Mouse (Mus musculus) right cerebral cortex, postnatal 4 days (tissue): ENCODE data around the gene Kat2a.

ENCODE experiments used
- DNase-seq: peaks from one replicate; pipeline ENCODE4 v3.0.0-alpha.2; 2022

Kat2a gene

DNA sequence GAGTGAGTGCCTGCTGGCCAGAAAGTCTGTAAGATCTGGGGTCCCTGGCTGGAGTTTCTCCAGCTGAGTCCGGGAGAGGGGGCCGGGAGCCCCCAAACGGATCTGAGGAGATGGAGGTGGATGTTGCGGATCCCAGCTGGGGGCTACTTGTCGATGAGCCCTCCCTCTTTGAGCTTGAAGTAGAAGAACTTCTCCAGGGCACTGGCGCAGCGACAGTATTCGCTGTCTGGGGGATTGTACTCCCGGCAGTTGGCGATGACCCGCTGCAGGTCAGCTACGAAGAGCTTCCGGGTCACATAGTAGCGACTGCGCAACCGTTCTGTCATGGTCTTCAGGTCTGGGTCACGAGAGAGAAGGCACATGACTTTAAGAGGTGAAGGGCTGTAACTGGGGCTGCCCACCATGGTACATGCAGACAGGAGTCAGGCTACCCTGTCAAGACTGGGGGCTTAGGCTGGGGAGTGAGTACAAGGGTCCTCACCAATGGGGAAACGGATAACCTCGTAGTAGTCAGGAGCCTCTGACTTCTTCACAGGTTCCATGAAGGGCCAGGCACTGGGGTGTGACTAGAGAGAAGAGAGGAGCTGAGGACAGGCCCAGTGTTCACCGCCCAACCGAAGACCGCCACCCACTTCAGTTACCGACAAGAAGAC lies 7.0 kb downstream of the Kat2a start:
- DNase-seq: no peak

DNA sequence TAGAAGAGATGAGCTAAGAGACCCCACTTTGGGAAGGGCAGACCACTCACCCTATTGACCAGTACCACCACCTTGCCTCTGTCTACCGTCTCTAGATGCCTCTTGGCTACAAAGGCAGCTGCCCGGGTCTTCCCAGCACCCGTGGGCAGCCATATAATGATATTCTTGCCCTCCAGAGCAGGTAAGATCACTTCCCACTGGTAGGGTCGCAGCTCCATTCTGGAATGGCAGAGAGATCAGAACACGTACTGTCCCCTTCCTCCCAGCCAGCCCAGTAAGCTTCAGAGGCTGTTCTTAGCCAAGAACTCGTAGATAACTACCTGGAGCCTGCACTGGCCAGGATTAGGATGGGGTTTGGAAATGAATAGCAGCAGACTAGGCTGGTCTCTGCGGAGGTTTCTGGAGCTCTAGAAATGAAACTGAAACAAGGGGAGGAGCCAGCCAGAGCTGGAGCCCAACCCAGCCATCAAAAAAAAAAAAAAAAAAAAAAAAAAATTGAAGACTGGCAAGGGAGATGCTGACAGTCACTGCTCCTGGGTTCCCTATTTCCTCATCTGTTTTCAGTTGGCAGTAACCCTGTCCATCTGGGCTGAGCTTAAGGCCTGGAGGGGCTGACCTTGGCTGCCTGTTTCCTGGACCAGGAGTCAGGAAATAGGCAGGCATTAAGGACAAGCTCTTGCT lies 8.3 kb downstream of the Kat2a start, which contains the start of gene Dhx58:
Dhx58 (minus strand) TSS at position 421 of the 681 bp plus-strand sequence.
- DNase-seq: no peak

DNA sequence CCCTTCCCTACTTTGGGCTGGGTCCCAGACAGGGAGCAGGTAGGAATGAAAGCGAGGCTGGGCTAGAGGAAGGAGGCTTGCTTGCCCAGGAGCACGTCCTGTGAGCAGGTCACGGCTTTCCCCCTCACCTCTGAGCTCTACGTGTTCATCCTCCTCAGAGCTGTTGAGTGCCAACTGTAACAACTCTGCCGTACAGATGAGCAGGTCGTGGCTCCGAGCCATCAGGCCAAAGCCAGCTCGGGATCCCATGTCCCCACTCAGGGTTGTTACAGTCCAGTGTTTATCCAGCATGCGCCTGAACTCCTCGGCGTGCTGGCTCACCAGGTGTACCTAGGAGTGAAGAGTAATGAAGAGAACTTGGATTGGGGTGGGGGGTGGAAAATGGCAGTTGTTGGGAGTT lies 8.9 kb downstream of the Kat2a start:
- no peak for DNase-seq

DNA sequence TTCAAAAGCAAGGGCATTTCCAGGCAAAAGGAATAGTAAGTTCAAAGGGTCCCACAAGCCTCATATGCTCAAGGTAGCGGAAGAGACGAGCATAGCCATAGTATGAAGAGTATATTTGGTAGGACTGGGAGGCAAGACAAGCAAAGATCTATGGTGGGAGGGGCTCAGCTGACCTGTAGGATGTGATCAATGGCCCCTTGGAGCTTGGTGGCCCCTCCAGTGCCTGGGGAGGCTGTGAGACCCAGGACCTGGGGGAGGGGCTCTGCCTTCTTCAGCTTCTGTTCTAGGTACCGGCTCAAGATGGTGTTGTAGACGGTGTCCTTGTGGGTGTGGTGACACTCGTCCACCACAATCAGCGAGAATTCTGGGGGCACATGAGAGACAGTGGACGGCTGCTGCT lies 9.4 kb downstream of the Kat2a start:
- DNase-seq: no peak

DNA sequence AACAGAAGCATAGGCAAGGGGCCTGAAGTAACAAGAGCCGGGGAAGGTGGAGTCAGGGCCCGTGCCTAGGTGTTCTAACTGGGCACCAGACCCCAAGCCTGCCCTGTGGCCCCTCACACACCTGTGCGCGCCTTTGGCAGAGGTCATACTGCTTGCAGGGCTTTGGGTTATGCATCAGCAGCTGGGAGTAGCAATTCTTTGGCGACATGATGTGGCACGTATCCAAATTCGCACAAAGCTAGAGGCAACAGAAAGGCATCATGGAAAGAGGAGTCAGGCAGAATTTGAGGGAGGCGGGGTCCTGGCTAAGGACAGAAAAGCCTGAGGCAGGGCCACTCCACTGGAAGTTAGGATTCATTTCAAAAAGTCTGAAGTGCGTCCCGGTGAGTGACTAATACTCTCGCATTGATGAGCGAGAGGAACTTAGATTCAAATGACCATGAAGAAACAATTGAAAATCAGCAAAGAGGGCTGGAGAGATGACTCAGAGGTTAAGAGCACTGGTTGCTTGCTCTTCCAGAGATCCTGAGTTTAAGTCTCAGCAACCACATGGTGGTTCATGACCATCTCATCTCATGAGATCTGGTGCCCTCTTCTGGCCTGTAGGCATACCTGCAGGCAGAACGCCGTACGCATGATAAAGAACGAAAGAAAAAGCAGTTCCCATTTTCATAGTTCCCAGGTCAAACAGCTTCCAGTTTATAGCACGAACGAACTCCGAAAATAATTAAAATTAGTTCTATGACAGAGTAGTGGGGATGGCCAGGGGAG lies 10.0 kb downstream of the Kat2a start:
- peak; percentile 58 for DNase-seq

DNA sequence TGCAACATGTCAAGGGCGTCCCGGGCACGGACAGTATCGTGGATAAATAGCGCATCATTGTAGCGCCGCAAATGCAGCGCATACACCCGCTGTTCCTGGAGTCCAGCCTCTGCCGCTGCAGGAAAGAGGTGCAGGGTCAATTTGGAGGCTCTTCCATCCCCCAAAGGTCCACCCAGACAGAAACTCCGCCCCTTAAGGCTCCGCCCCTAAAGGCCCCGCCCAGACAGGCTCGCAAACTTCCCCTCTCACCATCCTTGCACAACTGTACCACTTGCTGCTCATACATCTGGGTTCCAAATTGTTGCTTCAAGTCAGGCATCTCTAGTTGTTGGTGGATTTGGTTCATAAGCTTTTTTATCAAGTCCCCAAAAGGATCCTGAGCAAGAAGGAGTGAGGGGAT lies 11.0 kb downstream of the Kat2a start:
- DNase-seq: no peak

DNA sequence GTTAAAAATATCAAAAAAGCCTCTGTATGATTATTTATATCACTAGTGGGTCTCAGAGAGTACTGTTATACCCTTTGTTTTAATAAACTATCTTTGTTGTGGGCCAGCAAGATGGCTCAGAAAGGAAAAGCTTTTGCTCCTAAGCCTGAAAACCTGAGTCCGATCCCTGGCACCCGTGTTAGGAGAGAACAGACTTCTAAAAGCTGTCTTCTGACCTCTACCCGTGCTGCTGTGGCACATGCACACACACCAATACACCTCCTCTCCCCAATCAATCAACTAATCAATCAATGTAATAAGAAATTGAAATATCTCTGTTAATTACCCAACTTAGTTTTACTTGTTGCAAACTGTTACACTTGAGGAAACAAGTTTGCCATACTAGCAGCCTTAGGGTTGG lies 11.6 kb downstream of the Kat2a start:
- no peak for DNase-seq

DNA sequence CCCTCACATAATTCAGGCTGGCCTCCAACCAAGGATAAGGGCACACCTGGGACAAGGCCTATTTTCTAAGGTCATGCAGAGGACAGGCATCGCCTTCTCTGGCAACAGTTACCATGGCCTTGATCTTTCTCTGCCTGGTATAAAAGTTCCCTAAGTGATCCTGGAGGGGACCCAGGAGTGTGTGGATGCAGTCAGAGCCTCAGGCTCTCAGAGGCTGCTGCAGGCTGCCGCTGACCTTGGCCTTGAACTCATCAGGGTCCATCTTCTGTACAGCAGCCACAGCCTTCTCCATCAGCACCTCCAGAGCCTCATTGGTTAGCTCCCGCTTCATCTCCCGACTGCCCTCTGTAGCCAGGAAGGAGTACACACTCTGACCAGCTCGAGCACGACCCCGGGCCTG lies 14.3 kb downstream of the Kat2a start:
- DNase-seq: no peak

DNA sequence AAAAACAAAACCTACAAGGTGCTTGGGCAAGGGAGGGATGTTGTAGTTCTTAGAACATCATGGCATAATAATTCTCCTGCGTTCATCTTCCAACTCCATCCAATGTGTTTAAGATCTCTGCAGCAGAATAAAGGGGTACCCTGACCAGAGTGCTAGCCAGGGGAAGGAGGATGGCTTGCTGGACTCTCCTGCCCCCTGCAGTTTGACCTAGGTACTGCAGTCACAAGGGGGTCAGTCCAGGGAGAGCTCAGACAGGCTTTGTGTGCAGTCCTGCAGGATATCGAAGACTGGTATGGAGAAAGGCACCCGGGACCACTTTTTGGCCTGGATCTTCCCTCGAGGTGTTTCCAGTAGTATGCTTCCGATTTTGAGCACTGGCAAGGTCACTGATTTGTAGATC lies 17.3 kb downstream of the Kat2a start:
- peak; percentile 77 for DNase-seq

DNA sequence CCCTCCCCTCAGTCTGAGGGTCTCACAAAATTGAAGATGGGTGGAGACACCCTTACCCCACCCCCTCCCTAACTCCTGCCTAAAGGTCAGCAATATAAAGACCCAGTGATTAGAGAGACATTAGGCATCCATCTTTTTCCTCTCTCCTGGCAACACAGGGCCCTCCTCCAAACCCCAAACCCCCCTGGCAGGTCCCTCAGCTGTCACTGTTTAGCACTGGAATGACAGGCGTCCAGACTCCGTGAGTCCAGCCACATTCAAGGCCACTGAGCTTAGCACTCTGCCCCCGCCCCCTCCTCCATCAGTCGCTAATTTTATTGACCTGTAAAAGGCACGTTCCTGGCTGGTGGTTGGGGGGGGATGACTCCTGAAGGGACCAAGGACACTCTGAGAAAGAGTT lies 19.1 kb downstream of the Kat2a start:
- no peak for DNase-seq

DNA sequence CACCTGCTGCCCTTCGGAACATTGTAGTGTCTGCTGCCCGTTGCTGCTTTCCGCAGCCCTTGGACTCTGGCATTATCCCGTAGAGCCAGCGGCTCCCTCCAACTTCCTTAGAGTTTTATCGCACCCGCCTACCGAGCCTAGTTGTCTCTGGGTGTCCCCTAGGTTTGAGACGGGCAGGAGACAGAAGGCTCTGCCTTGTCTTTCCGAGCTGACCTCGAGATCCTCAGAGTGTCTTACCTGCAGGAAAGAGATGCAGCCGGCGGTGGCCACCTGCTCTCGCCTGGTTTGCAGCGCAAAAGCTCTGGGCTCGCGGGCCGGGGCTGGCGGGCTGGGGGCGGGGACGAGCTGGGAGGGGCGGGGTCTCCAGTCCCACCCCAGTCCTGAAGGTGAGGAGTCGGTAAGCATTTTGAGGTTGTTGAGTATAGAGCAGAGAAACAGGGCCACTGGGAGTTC lies 20.1 kb downstream of the Kat2a start, which contains the start of gene Zfp385c:
Zfp385c (minus strand) TSS at position 292 of the 453 bp plus-strand sequence.
- no peak for DNase-seq

DNA sequence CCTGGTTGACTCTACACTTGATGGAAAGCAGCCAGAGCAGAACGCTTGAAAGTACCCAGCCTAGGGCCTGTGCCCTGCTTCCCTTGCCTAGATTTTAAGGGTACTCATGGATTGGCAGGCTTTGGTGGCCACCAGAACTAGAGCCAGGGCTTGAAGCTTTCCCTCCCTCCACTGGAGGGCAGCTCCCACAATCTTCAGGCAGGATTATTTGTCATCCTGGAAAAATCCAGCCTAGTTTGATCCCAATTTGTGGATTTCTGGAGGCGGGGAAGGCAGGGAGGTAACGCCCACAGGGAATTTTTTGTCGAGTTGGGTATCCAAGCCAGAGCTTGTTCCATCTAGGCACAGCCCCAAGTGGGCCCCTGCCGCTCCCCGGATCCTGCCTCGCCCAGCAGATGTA lies 21.9 kb downstream of the Kat2a start:
- DNase-seq: no peak

DNA sequence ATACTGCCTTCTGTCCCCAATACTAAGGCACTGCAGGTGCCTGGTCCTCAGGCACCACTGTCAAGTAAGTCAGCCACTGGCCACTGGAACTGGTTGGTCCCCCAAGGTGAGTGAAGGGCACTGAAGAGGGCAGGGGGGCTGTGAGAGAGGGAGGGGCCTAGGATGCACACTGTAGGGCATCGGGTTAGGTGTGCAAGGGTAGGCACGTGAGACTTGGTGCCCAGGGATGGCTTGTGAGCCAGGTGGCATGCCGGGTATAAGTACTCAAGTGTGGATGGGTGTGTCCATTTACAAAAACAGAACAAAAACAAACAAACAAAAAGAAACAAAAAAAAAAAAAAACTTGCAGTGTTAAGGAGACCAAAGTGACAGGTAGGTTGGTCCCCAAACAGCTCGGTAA lies 23.8 kb downstream of the Kat2a start:
- DNase-seq: no peak

DNA sequence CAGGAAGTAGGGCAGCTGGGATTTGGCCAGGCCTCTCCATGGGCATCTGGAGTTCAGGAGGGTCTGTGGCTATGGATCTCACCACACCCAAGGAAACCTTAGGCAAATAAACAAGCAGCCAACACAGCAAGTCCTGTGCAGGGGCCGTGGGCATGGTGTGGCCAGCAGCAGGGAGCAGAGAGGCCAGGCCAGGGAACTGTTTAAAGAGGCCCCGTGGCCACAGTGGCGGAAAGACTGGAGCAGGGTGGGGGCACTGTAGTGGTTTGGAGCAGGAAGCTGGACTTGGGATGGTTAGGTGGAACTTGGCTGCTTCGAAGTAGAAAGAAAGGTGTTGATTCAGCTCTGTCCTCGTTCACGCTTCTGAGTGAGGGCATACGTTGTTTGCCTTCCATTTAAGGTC lies 25.0 kb downstream of the Kat2a start:
- DNase-seq: no peak

DNA sequence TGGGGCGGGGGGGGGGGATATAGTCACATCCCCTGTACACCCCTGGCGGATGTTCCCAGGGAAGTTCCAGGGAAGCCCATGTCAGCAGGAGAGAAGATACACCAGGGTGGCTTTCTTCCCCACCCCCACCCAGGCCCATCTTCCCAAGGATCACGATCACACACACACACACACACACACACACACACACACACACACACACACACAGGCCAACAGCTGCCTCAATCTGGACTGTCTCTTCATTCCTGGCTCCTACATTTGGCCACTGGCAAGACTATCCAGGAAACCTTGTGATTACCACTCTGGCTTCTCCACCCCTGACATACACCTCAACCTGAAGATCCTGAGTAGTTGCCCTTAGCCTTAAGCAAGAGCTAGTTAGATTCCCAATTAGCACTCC lies 26.9 kb downstream of the Kat2a start:
- DNase-seq: no peak

DNA sequence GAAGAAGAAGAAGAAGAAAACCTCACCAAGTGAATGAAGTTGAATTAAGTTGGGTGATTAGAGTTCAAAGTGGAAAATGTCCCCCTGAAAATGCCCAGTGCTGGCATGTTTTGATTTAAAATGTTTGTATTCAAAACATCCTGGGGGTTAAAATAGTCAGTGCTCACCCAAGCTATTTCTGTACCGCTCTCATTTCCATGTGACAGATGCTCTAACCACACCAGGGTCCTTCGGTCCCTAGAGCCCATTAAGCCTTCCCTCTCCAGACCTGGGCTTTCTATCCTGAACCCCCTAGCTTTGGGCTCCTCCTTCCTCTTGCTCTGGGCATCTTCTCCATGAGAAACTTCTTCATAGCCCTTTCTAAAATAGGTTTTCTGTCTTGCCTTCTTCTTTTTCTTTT lies 28.2 kb downstream of the Kat2a start:
- no peak for DNase-seq

DNA sequence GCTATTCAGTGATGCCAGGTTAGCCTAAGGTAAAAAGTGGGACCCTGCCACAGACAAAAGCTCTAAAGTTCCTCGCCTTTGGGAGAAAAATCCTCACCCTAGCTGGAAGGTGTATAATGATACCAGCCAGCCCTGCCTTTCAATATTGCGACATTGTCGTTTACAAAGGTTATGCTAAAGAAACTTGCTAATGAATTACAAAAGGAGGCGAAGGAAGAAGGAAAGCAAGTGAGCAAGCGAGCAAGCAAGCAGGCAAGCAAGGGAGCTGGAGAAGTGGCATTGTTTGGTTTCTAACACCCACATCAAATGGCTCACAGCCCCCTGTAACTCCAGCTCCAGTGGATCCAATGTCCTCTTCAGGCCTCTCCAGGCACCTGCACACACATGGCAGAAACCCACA lies 29.7 kb downstream of the Kat2a start:
- no peak for DNase-seq

DNA sequence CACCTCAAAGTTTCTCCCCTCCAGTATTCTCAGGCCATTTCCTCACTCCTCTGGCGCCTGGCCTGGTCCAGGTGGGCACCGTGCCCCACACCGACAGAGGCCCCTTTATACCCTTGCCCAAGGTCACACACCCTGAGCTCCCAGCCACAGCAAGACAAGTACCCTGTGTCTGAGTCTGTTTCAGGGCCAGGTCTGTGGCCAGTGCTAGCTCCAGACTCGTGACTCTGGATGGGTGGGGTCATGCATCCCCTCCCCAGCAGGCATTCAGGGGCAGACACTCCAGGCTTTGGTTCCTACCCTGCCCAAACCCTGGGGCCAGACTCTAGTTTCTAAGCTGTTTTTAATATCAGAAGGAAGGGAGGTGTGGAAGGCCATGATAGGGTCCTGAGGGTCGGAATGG lies 30.4 kb downstream of the Kat2a start:
- DNase-seq: no peak

DNA sequence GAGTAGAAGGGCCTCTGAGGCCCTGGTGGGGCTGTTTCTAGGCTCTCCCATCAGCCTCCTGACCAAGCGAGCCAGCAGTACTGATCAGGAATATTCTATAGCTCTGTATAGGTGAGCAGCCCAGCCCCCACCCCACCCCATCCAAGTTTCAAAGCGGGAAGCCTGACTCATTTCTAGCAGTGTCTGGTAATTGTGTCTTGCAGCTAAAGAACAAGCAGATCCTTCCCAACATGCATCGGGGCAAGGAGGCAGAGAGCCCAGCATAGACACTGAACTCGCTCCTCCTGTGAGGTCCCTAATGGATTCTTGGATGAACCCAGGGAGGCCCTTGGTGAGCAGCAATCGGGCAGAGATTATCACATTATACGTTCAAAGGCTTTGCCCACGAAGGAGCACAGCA lies 34.5 kb downstream of the Kat2a start:
- DNase-seq: no peak

DNA sequence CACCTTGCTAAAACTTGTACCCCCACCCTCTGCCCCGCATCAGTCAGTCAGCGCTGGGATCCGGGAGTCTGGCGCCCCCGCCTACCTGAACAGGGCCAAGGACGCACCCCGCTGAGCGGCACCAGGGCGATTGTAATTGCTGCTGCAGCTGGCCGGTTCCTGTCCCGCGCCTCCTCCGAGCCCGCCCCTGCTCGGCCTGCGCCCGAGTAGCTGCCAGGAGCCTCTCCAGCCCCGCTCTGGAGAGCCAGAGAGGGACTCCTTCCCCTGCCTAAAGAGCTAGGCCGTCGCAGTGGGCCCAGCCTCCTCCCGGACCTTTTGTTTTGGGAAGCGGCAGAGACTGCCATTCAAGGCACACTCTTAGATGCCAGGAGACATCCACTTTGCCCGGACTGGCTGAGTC lies 39.1 kb downstream of the Kat2a start:
- no peak for DNase-seq

DNA sequence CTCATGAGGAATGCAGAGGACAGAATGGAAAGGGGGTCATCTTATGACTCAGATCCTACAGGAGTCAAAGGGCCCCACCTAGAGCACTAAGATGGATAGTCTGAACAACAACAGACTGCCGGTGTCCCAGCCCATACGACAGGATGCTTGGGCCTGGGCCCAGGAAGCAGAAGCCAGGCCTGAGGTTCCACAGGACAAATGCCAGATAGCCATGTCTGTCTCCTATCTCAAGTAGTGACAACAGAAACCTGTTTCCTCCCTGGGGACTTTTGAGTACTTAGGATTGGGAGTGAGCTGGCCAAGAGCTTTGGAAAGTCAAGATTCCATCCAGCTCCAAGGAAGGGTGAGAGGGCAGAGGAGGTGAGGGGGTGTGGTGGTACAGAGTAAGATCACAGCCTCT lies 40.3 kb downstream of the Kat2a start:
- no peak for DNase-seq

DNA sequence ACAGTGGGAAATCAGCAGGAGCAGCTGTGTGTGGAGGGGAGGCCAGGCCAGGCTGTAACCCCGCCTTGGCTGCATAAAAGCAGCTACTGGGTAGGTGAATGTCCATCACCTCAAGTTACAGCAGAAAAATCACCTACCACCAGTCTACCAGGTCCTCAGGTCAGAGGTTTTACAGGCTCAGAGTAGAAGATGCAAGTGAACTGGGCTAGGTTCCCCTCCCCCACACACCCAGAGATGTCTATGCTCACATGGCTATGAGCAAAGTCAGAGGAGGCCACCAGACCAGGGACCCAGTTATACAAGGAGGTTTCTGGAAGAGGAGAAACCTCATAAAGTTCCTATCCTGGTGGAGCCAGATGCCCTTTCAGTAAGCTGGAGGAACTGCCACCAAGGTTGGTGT lies 41.2 kb downstream of the Kat2a start:
- DNase-seq: no peak

DNA sequence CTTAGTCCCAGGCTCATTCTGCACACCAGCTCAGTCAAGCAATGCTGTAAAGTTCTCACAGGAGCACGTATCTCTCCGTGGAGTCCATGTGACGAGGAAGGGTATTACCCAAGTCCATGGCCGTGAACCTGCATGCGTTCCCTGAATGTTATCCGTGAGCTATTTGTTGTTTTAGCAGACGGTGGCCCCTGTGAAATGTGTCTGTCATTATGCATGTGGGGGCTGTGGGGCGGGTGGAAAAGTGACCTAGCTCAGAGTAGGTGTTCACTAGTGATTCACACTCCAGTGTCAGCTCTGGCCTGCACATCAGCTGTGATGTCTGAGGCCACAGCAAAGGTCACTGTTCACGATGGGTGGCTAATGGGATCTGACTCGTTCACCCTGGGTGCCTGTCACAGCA lies 52.5 kb downstream of the Kat2a start:
- no peak for DNase-seq

DNA sequence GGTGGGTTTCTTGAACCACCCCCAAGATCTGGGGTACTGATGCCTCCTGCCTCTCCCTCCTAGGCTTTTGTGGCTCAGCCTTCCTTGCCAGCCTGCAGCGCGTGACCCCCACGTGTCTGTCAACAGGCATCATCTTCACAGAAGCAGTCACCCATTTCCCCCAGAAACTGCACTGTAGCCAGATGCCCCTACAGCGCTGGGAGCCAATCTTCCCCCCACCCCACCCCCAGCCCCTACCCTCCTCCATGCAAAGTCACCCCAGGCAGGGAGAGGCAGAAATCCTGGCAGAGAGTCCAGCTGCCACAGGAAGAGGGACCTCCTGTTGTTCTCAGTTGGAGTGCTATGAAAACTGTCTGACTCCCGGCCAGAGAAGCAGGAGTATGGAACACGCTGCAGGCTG lies 55.8 kb downstream of the Kat2a start:
- DNase-seq: no peak
